Mouse (Mus musculus): Measurements from ENCODE around the gene Plau.

The Plau gene

DNA sequence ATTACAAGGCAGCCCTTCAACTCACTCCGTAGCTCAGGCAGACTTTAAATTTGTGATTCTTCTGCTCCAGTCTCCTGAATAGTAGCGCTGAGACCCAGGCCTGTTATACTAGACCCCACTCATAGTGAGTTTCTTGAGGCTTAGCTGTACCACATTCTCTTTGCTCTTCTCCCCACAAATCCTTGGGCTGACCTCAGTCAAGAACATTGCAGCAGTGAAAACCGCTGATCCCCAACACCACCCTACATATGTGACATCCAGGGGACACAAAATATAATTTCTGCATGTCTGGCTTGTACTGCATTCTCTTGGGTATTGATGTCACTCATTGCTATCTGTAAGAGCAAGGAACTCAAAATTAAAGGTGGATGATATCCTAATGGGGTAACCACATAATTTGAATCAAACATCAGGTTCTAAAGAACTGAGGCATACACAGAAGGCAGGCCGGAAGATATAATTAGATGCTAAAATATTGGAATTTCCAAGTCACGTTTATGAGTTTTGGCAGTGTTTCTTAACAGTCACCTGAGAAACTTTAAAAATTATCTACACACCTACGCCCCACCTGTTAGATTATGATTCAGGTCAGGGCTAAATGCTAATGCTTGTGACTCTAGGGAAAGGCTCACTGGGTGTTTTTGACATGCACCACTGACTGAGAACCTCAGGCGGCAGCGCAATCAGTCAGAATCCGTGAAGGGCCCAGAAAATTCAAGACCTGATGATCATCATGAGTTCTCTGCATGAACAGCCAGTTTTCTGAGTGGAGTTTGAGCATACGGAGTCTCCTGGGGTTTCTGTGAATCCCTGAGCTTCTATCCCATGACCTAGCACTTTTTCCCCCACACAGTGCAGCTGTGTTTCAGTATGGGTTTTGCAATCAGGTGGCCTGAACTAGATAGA lies 8.5 kb downstream of the Plau start:
- DNase-seq (ENCODE audit: low spot score in 2 of 2): no peak

DNA sequence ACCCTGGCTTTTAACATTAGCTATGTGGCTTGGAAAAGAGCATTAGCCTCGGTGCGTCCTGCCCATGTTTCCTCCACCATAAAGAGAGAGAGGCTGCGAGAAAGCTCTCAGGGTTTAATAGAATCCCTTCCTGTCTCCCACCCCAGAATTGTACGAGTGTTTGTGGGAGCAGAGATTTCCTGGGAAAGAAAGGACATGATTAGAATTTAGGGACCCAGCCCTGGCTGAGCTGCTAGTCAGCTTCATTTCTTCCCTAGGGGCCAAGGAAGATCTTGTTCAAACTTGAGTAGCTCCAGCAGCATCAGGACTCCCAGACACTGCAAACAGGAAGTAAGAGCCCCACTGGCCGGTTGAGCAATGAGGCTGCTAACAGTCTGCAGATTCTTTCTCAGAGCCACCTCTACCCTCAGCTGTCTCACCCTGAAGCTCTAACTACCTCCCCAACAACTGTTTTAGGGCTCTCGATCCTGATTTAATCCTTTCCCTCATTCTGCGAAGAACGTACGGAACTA lies 9.2 kb downstream of the Plau start:
- DNase-seq (ENCODE audit: low spot score in 2 of 2): no peak

DNA sequence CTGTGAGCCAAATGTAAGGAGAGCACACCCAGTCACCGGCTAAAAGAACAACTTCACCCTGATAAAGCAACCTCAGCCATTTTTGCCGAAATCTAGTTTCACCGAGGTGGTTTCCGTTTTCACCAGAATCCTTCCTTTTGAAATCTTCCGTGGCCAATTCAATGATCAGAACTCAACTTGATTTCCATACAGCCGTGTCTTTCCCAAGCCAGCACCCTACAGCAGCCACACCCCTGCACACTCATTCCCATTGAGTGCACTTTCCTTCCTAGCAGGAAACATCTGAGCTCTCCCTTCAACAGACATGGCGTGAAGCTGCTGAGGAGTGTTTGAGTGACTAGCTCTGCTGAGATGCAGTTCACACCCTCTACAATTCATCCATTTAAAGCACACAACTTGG lies 9.8 kb downstream of the Plau start:
- DNase-seq (ENCODE audit: low spot score in 2 of 2): no peak

DNA sequence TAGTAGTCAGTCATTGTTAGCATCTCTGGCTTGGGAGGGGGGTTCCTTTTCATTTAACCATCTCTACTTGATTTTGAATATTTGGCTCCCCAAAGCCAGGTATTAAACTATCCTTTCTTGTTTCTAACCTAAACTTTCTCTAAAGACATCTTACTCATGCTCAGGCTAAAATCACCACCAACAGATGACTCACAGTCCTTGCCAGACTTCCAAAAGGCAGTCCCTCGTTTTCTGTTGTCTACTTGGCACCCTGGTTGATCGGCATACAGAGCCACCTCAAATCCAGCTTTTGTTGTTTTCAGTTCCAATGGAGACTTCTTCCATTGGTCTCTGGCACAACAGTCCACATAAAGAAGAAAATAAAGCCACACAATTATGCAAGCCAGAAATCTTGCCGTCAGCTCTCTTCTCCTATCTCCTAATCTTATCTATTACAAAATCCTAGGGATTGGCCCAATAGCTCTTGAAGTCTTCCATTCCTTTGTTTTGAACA lies 11.2 kb downstream of the Plau start:
- DNase-seq (ENCODE audit: low spot score in 2 of 2): no peak

DNA sequence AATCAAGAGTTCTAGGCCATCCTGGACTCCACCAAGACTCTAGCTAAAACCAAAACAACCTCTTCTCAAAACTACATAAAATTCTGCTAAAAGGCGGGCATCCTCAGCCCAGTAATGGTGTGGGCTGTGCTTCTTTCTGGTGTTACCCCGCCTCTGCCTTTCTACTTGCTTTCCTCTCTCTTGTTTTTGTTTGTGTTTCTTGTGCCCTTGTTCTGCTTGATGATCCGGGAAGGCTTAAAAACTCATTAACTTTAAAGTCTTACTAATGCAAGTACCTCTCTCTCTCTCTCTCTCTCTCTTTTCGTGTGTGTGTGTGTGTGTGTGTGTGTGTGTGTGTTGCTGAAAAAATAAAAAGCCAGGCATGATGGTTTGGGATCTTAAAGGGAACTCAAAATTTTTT lies 13.3 kb downstream of the Plau start:
- DNase-seq (ENCODE audit: low spot score in 2 of 2): no peak

DNA sequence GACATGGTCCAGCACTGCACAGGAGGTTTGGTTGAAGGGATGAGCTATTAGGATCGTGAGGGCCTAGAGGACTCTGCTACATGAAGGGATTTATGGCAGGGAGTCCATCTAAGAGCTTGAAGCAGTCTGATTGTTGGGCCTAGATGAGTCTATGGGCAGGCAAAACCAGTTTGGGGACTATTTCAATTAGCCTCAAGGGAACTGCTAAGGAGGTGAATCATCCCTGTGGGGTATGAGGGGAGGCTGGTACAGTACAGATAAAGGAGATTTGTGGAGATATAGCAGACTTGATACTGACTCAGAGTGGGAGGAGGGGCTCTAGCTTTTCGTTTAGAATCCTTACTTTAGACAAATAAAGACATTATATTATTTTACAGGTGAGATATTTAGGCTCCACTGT lies 14.0 kb downstream of the Plau start:
- DNase-seq (ENCODE audit: low spot score in 2 of 2): no peak

DNA sequence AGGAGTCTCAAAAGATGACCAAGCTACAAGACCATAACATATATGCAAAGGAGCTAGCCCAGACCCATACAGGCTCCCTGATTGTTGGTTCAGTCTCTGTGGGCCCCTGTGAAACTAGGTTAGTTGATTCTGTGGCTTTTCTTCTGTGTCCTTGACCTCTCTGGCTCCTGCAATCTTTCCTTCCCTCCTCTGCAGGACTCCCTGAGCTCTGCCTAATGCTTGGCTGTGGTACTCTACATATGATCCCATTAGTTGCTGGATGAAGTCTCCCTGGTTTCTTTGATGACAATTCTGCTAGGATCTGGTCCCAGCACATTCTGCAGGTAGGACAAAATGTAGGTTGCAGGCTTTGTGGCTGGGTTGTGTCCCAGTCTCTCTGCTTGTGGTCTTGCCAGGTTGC lies 15.3 kb downstream of the Plau start:
- DNase-seq (ENCODE audit: low spot score in 2 of 2): no peak

DNA sequence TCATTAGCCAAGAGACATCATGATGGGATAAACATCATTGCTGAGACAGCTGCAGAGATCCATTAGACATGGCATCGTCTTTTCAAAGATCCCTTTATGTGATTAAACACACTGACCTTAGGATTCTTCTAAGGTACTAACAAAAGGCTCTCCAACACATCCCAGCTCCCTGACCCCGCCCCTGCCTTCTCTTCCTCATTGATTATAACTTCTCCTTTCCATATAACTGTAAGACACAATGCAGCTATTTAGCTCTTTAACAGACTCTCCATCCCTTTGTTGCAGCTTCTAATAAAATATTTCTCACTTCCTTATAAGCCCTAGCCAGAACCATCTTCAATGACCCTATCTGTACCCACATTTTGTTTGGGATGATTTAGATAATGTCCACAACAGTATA lies 24.7 kb downstream of the Plau start:
- DNase-seq (ENCODE audit: low spot score in 2 of 2): no peak

DNA sequence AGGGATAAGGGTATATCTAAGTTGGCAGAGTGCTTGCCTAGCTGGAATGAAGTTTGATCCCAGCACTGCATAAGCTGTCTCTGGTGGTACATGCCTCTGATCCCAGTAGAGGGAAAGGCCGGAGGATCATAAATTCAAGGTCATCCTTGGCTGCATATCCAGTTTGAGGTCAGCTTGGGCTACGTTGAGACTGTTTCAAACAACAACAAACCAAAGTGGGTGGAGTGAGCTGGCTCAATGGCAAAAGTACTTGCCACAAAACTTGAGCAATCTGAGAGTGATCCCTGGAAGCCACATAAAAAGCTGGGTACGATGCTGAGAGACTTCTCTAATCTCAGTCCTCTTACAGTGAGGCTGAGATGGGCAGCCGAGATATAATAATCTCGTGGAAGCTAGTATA lies 25.1 kb downstream of the Plau start:
- no peak for DNase-seq (ENCODE audit: low spot score in 2 of 2)

DNA sequence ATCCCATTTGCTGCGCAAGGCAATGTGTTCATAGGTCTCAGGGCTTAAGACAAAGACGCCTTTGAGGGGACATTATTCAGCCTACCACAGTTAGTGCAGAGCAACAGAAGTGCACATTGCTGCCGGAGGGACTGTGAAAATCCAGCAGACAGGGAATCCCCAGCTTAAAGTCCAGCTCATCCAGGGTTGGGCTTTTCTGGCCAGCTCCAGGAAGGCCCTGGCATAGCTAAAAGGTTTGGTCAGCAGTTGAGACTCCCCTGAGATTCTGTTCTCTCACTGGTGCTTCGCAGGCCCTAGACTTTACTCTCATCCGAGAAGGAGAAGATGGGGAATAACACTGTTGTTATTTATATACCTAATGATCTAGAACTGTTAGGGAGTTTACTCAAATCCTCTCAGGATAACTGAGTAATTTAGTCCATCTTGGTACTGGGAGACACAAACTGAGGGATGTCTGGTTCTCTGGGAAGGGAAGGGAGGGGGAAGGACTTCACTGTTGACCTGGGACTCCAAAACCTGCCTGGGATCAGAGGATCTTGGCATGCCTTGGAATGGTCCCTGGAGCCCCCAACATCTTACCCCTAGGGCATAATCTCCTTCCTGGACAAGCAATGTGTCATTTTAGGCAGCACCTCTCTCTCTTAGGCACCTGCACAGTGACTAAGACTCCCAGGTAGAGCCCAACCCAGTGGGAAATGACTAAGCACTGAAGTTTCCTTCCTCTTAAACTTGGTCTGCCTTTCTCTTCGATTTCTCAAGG lies 27.0 kb downstream of the Plau start:
- DNase-seq (ENCODE audit: low spot score in 2 of 2): no peak

DNA sequence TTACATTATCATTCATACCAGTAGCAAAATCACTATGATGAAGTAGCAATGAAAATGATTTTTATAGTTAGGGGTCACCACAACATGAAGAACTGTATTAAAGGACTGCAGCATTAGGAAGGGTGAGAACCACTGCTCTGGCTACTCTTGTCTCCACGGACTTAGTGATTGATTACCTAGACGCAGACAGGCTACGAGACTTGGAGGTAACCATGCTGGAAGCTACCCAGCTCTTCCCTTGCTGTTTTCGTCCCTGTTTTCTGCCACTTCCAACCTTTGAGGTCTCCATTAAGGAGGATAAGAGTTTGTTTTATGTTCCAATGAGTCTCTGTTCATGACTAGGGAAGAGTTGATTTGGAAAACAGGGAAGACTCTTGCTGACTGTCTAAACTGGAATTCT lies 27.7 kb downstream of the Plau start:
- no peak for DNase-seq (ENCODE audit: low spot score in 2 of 2)

DNA sequence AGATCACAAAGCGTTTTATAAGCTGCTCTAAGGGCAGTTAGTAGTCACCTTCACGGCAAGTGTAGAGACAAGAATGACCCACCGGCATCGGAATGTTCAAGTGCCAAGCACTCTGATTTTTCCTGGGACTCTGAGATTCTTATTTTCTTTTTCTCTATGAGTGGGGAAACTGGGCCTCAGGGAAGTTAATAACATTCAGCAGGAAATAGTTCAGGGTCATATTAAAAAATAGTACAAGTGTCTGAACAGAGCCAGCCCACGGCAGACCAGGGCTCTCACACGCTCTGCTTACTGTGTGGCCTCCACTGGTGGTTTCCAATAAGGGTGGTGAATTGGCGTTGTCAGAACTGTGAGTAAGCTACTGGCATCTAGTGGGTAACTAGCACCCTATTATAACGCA lies 29.1 kb downstream of the Plau start:
- DNase-seq (ENCODE audit: low spot score in 2 of 2): no peak

DNA sequence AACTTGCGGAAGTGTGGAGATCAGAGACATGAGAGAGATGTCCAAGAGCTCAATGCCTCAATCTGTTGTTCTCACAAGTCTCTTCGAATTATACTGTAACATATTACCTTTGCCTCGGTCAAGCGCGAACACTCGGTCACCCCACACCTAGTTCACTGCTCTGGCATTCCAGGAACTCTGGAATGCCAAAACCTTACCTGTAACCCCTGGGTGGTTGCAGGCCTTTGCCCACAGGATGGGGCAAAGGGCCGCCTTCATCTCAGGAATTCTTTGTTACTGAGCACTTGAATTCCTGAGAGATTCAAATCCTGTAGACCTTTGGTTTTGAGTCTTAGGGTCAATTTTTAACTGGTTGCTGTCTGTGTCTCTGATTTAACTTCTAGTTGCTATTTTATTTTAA lies 29.9 kb downstream of the Plau start:
- no peak for DNase-seq (ENCODE audit: low spot score in 2 of 2)

DNA sequence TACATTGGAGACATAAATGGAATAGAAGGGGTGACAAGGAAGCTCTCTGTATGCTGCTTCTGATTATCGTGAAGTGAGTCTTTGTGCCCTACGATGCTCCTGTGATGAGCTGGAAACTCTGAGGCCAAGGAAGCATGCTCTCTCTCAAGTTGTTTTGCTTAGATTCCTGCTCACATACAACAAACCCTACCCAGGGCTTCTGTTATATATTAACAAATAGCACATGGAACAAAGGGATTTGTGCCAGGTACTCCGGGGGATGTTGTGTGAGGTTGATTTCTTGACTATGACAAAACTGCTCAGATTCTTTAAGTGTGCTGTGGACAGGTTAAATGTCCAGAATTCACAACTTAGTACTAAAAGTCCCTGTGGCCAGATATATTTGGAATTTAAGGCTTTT lies 33.6 kb downstream of the Plau start:
- DNase-seq (ENCODE audit: low spot score in 2 of 2): no peak

DNA sequence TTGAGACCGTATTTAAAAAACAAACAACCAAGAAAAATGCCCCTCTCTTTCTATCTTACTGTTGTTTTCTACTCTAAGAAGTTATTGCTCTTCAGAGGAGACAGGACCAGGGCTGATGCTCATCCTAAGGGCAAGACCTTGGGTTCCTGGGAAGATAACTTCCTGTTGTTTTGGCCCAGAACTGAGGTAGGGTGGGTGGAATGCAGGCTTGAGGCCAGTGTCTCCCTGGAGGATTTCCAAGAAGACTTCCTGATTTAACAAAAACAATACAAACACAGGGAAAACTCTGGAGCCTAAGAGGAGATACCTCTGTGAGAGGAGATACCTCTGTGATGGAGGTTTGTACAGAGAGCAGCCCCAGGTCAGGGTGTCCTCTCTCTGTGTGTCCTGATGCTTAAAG lies 35.0 kb downstream of the Plau start:
- DNase-seq (ENCODE audit: low spot score in 2 of 2): no peak

DNA sequence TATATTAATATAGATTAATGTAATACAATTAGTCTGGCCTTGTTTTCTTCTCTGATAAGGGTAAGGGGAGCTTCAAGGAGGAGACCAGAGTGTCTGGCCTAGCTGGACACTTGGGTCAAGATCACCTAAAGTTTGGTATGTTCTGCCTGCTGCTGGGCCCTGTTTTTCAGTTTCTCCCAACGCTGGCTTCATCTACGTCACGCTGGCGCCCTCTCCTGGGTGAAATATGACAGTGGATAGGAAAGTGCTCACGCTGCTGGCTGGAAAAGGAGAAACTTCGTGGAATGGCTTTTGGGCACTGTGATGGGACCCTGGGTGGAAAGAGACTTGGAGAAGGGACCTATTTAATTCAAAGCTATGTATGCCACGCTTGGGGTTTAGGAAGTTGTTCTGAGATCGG lies 36.8 kb downstream of the Plau start:
- DNase-seq (ENCODE audit: low spot score in 2 of 2): peak; percentile 57 to 59

DNA sequence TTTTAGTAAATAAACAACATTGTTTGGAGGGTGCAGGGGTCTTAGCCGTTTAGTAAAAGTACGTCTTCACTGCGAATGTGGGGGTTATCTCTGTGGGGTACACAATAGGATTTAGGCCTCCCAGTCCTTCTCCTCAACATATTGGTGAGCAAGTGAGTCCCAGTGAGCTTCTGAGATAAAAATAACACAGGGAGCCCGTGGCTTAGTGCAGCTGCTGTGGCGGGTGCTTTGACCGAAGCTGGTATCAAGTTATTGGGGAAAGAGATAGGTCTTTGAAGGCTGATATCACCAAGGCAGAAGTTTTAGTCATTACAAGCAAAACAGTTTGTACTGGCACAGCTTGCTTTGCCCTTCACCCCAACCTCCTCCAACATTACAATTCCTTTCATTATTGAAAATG lies 37.5 kb downstream of the Plau start:
- no peak for DNase-seq (ENCODE audit: low spot score in 2 of 2)

DNA sequence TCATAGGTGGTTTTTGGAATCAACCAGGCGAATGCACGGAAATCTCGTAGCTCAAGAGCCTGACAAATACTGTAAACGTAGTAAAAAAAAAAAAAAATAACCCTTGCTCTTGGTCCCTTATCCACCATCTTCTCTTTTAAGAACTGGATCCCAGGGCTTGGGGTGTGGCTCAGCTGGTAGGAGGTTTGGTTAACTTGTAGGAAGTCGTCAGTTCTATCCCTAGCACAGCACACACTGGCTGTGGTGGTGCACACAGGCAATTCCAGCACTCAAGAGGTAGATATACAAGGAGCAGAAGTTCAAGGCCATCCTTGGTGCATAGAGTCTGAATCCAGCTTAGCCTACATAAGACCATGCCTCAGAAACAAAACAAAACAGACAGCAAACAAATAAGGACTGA lies 48.2 kb downstream of the Plau start:
- no peak for DNase-seq (ENCODE audit: low spot score in 2 of 2)

DNA sequence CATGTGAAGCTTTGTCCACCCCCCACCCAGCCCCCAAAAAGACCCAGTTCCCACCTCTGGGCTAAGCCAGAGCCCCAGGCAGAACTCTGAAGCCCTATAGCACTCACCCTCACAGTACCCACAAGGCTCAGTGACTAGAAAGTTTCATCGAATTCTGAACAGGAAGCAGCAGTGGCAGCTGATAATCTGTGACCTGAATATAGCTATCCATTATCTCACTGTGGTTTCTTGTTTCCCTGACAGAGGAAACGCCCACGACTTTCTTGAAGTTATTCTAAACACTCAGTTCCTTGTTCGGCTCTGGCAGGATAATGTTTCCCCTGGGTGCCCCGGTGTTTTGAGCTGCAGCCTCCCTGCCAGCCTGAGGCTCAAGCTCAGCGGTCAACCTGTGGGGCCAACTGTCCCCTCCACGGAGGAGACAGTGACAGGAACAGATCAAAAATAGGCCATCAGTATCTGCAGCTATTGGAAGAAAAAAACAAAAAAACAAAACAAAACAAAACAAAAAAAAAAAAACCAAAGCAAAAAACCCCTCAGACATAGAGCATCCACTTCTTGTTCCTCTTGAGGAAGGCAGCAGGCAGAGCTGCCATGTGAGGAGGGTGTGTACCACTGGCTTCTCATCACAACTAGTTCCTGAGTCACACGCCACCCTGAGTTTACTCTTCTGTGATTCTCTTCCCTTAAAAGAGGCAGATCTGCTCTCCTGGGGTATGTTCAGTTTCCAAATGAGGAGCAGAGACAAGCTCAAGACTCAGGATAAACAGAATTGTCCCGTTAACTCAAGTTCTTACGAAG lies 48.8 kb downstream of the Plau start:
- DNase-seq (ENCODE audit: low spot score in 2 of 2): no peak

DNA sequence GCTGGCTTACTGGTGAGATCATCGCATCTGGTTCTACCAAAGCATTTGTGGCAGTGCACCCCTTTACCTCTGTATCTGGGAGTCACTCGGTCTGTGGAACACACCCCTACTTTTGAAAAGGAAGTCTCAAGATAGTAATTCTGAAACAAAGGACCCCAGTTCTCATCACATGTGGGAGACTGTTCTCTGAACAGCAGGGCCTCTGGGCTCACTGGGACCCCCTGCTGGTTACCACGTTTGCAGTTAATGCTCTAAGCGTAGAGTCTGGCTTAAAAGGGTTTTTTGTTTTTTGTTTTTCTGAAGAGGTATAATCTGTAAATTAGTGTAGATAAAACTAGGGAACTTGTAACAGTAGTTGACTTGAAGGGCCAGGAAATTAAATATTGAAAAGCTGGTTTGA lies 49.8 kb downstream of the Plau start:
- DNase-seq (ENCODE audit: low spot score in 2 of 2): no peak

DNA sequence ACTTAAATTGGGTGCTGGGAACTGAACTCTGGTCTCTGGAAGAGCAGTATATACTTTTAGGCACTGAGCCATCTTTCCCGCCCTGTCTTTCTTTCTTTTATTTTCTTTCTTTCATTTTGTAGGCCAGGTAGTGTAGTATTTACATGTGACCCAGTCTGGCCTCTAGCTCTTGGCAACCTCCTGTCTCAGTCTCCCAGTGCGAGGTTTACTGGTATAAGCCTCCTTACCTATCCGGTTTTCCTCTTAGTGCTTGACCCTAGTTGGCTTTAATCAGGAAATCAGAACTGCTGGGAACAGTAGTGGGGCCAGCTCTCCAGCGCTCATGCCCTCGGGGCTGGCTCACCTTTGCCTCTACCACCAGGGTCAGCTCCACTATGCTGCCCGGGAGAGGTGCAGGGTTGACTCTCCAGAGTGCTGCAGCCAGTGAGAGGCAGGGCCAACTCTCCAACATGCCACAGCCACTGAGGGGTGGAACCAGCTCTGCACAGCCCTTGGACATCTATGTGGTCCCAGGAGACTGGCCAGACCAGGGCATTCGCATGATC lies 51.2 kb downstream of the Plau start:
- no peak for DNase-seq (ENCODE audit: low spot score in 2 of 2)

DNA sequence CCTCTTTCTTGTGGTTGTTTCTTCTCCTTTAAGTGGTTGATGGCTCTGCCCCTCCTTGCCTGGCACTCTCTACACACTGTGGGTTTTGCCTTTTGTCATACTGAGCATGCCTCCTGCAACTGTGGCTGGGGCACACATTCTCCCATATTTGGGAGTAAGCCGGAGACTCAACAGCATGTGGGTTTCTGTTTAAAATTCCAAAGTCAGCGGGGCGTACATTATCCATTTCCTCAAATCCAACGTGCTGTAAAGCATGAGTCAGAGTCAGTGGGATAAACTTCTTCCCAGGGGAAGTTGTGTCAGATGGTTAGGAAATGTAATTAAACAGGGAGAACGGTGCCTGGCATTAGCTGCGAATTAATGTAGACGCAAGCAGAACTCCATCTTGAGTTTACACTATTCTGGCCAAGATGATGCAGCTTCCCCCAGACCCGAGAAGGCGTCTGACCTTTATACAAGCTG lies 55.5 kb downstream of the Plau start:
- peak; percentile 23 to 34 for DNase-seq (ENCODE audit: low spot score in 2 of 2)
